Mouse (Mus musculus) embryonic facial prominence, embryonic 14.5 days (tissue): ENCODE results near the gene Ptprh. TPM values are rescaled to one million over a fixed set of nuclear protein-coding genes. Genes with fewer than 3 reads are reported as not detected.
"Not testable (repeated sequence)": the region's sequence is repeated elsewhere in the genome, so short reads cannot be mapped to it uniquely, and the experiment has no call there.

Experiments
- ATAC-seq: fragments of 200-750 bp; cut with Nextera tagmentation; 2 replicates; pipeline ENCODE4 v1.8.0; 2017; ENCODE audit warnings: low read depth, moderate number of reproducible peaks, moderate TSS enrichment
- DNase-seq: peaks from one replicate; pipeline ENCODE4 v3.0.0-alpha.2; 2015; ENCODE audit warnings: low spot score
- H3K27ac ChIP-seq: fragments of 300-500 bp; sonication (generic); replicated peaks from 2 replicates; pipeline ENCODE4 v1.5.1; 2014; ENCODE audit warnings: low read depth, mild to moderate bottlenecking, low read length, moderate library complexity
- H3K27me3 ChIP-seq: fragments of 300-500 bp; sonication (generic); replicated peaks from 2 replicates; pipeline ENCODE4 v1.6.1; 2014; ENCODE audit warnings: low read length; ENCODE audit not compliant: control insufficient read depth, insufficient read depth
- H3K36me3 ChIP-seq: fragments of 300-500 bp; sonication (generic); 2 replicates; pipeline ENCODE4 v1.6.1; 2014; ENCODE audit warnings: low read length, mixed read lengths; ENCODE audit not compliant: control insufficient read depth, insufficient read depth
- H3K4me1 ChIP-seq: fragments of 300-500 bp; sonication (generic); 2 replicates; pipeline ENCODE4 v1.6.1; 2014; ENCODE audit warnings: antibody characterized with exemption, low read length; ENCODE audit not compliant: control insufficient read depth, insufficient read depth
- H3K4me2 ChIP-seq: fragments of 300-500 bp; sonication (generic); 2 replicates; pipeline ENCODE4 v1.6.1; 2014; ENCODE audit warnings: low read depth, mild to moderate bottlenecking, low read length, moderate library complexity, mixed read lengths
- H3K4me3 ChIP-seq: fragments of 300-500 bp; sonication (generic); 2 replicates; pipeline ENCODE4 v1.5.1; 2014; ENCODE audit warnings: low read depth, mild to moderate bottlenecking, low read length
- H3K9ac ChIP-seq: fragments of 300-500 bp; sonication (generic); 2 replicates; pipeline ENCODE4 v1.6.1; 2014; ENCODE audit warnings: low read depth, mild to moderate bottlenecking, low read length, moderate library complexity, mixed read lengths
- H3K9me3 ChIP-seq: fragments of 300-500 bp; sonication (generic); 2 replicates; pipeline ENCODE4 v1.6.1; 2016; ENCODE audit warnings: low read length; ENCODE audit not compliant: control insufficient read depth
- WGBS: fragments of 180-500 bp; shearing (Covaris S2); extraction: QIAGEN DNeasy Blood & Tissue Kit; methylation state at CpG from one replicate; pipeline ENCODE4 v1.1.7; 2014; 5-methylcytosine and 5-hydroxymethylcytosine counted together
- polyA plus RNA-seq: library from polyadenylated mRNA; unstranded; fragments of >200 nt; fragmentation: Nextera tagmentation; extraction: Ambion mirVana; gene quantifications from 2 replicates; pipeline ENCODE4 v1.2.1, GENCODE M21; 2014

Gene Ptprh
- polyA plus RNA-seq, 1 experiment from 2014 or later: not detected

GRCm38 (mm10) chr7:4572361-4572760 is 31.5 kb downstream of the Ptprh start:
- 59% methylated on average over 2 of the region's 2 CpGs for WGBS

GRCm38 (mm10) chr7:4562660-4563059 is 41.2 kb downstream of the Ptprh start:
- Histone ChIP-seq H3K9me3 (no peaks in the 10 kb centered on the region), H3K4me3 (no peak overlapping the region), H3K9ac (no peak overlapping the region), H3K36me3 (no peaks in the 10 kb centered on the region), H3K27ac (no peak overlapping the region), H3K27me3 (no peaks in the 10 kb centered on the region), H3K4me1 (no peaks in the 10 kb centered on the region), H3K4me2 (no peak overlapping the region)
- DNase-seq (no peak), ATAC-seq (no peak)
- 97% methylated on average over 3 of the region's 3 CpGs for WGBS

More at GRCm38 (mm10) chr7:4572361-4572760, 31.5 kb downstream of the Ptprh start:
- not testable (repeated sequence) for DNase-seq, H3K9ac ChIP-seq, H3K4me2 ChIP-seq, H3K27ac ChIP-seq, H3K27me3 ChIP-seq, ATAC-seq, H3K4me3 ChIP-seq, H3K9me3 ChIP-seq, H3K4me1 ChIP-seq, H3K36me3 ChIP-seq

GRCm38 (mm10) chr7:4557167-4557560 is 46.7 kb downstream of the Ptprh start:
- WGBS: 79% methylated on average over 6 of the region's 6 CpGs
- no peak; the same call in 1 of the 2 replicates for ATAC-seq
- Histone ChIP-seq H3K27ac (no peak overlapping the region), H3K4me1 (no peaks in the 10 kb centered on the region), H3K9me3 (no peaks in the 10 kb centered on the region), H3K9ac (no peak overlapping the region), H3K4me3 (no peak overlapping the region), H3K36me3 (no peaks in the 10 kb centered on the region), H3K4me2 (no peak overlapping the region), H3K27me3 (no peaks in the 10 kb centered on the region)
- no peak for DNase-seq

GRCm38 (mm10) chr7:4556256-4557166 is 47.3 kb downstream of the Ptprh start:
- no peak overlapping the region for H3K9ac ChIP-seq
- H3K36me3 ChIP-seq: no peaks in the 10 kb centered on the region
- 24% methylated on average over 15 of the region's 15 CpGs for WGBS
- no peak overlapping the region for H3K4me2 ChIP-seq
- ATAC-seq: peak; percentile 94
- H3K4me1 ChIP-seq: no peaks in the 10 kb centered on the region
- H3K27me3 ChIP-seq: no peaks in the 10 kb centered on the region
- H3K4me3 ChIP-seq: no peak overlapping the region
- no peaks in the 10 kb centered on the region for H3K9me3 ChIP-seq
- DNase-seq: peak; percentile 92
- H3K27ac ChIP-seq: no peak overlapping the region

GRCm38 (mm10) chr7:4547221-4547641 is 56.6 kb downstream of the Ptprh start, which contains the start of gene Syt5:
TSS of gene Syt5 (minus strand) at chr7:4547541.
- Histone ChIP-seq H3K9ac (peak within 1 kb of the TSS; percentile 53), H3K36me3 (no peaks in the 10 kb centered on the region), H3K9me3 (no peaks in the 10 kb centered on the region), H3K4me1 (peaks cover 12% of the 10 kb centered on the region; the same call in 1 of the 2 replicates), H3K4me3 (peak within 1 kb of the TSS; percentile 31), H3K4me2 (peak within 1 kb of the TSS; percentile 60), H3K27ac (no peak within 1 kb of the TSS), H3K27me3 (no peaks in the 10 kb centered on the region)
- ATAC-seq (peak; percentile 69), DNase-seq (peak; percentile 44)
- 5% methylated on average over 27 of the region's 33 CpGs for WGBS

GRCm38 (mm10) chr7:4546591-4547131 is 57.2 kb downstream of the Ptprh start:
- H3K9ac ChIP-seq: peak overlapping the region; percentile 53
- H3K4me1 ChIP-seq: peaks cover 12% of the 10 kb centered on the region; the same call in 1 of the 2 replicates
- ATAC-seq: peak; percentile 87

GRCm38 (mm10) chr7:4546050-4546449 is 57.8 kb downstream of the Ptprh start:
- H3K9me3 ChIP-seq: no peaks in the 10 kb centered on the region
- H3K4me2 ChIP-seq: peak overlapping the region; percentile 60
- ATAC-seq: no peak; the same call in 1 of the 2 replicates
- no peak overlapping the region for H3K9ac ChIP-seq
- no peaks in the 10 kb centered on the region for H3K27me3 ChIP-seq
- H3K36me3 ChIP-seq: no peaks in the 10 kb centered on the region
- no peak for DNase-seq
- H3K4me1 ChIP-seq: peaks cover 12% of the 10 kb centered on the region; the same call in 1 of the 2 replicates
- peak overlapping the region; percentile 31 for H3K4me3 ChIP-seq
- WGBS: 68% methylated on average over 15 of the region's 15 CpGs
- no peak overlapping the region for H3K27ac ChIP-seq

More at GRCm38 (mm10) chr7:4546591-4547131, 57.2 kb downstream of the Ptprh start:
- Histone ChIP-seq H3K27ac (no peak overlapping the region), H3K4me2 (peak overlapping the region; percentile 60), H3K36me3 (no peaks in the 10 kb centered on the region), H3K9me3 (no peaks in the 10 kb centered on the region), H3K4me3 (peak overlapping the region; percentile 31), H3K27me3 (no peaks in the 10 kb centered on the region)
- DNase-seq: peak; percentile 71
- 2% methylated on average over 26 of the region's 26 CpGs for WGBS

- H3K4me1 ChIP-seq: peaks cover 7% of the 10 kb centered on the region; the same call in 1 of the 2 replicates
- no peak overlapping the region for H3K4me2 ChIP-seq
- H3K36me3 ChIP-seq: no peaks in the 10 kb centered on the region
- no peaks in the 10 kb centered on the region for H3K27me3 ChIP-seq
- H3K9me3 ChIP-seq: no peaks in the 10 kb centered on the region
- WGBS: 32% methylated on average over 17 of the region's 17 CpGs
- H3K27ac ChIP-seq: no peak overlapping the region
- no peak overlapping the region for H3K4me3 ChIP-seq
- DNase-seq (no peak), ATAC-seq (no peak)
- H3K9ac ChIP-seq: no peak overlapping the region
These were observed 61.8 kb downstream of the Ptprh start for GRCm38 (mm10) chr7:4542013-4542412.
